Comparison of ENCODE assay signal across 8 mouse cellular contexts in the genomic region with DNA sequence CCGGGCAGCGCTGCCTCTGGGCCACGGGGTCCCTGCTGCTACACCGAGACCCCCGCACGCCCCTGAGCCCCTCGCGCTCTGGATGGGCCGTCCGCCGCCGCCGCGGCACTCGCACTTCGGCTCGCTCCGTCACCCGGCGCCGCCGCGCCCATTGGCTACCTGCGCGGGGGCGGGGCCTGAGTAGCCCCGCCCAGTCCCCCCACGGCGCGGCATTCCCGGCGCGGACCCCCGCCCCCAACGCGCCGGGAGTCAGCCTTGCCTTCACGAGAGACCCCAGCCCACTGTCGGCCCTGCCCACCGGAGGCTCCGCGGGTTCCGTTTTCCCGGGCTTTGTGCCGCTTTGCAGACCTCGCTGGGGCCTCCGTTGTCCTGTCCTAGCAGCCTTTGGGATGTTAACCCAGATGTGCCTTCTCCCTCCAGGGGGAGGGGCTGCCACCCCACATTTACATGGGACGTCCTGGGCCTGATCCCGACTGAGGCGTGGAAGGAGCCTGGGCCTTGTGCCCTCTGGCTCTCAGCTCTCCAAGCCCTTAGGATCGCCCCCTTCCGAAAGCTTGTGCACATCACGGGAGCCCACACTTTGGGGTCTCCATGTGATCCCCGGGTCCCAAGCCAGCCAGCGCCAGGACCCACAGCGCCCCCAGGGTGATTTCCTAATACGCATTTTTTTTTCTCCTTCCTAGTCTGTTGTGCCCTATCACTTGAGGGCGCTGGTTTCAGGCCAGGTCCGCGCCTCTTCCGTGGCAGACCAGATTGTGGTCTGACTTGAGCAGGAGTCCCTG. TPM values are rescaled to one million over a fixed set of nuclear protein-coding genes. Genes with fewer than 3 reads are reported as not detected.
DNase-seq lines count a peak whose midpoint lies in the region; ATAC-seq and TF ChIP-seq lines count a peak whose summit lies in the region.

A gene (minus strand): TSS at position 126 of the 782 bp plus-strand sequence.

- DNase-seq in B cell, adult 2 months, result peak; percentile 64 to 72
- peak; percentile 74 to 84 for DNase-seq in adrenal gland, postnatal 36 days
- peak; percentile 91 for DNase-seq in heart, embryonic 10.5 days (ENCODE audit: low spot score)
- peak; percentile 85 for DNase-seq in kidney, adult 9 months
- peak; percentile 82 for DNase-seq in limb, embryonic 14.5 days (ENCODE audit: low spot score)
- DNase-seq in splenic B cell, adult 2 months (ENCODE audit: low read depth, low spot score), result peak; percentile 68

- under 1% methylated on average over 61 of the region's 61 CpGs for WGBS in heart, embryonic 10.5 days
- WGBS in limb, embryonic 14.5 days, result 3% methylated on average over 35 of the region's 61 CpGs
- under 1% methylated on average over 34 of the region's 61 CpGs for WGBS in midbrain, embryonic 15.5 days

- peak within 1 kb of the TSS; percentile 94 for H3K27ac ChIP-seq in heart, embryonic 10.5 days
- peak within 1 kb of the TSS; percentile 84 for H3K27ac ChIP-seq in limb, embryonic 14.5 days (replicated peaks; ENCODE audit: low read depth, low read length)
- peak within 1 kb of the TSS; percentile 77 for H3K27ac ChIP-seq in midbrain, embryonic 15.5 days

- no peaks in the 10 kb centered on the region for H3K36me3 ChIP-seq in heart, embryonic 10.5 days
- H3K36me3 ChIP-seq in limb, embryonic 14.5 days (ENCODE audit: control insufficient read depth, insufficient read depth, low read length), result no peaks in the 10 kb centered on the region
- H3K36me3 ChIP-seq in midbrain, embryonic 15.5 days (replicated peaks), result no peaks in the 10 kb centered on the region
- H3K36me3 ChIP-seq in splenic B cell, adult 2 months (ENCODE audit: control insufficient read depth, insufficient read depth, low read length, poor library complexity, severe bottlenecking), result no peaks in the 10 kb centered on the region

- H3K9ac ChIP-seq in limb, embryonic 14.5 days (ENCODE audit: low read depth, low read length, severe bottlenecking), result peak within 1 kb of the TSS; percentile 81
- peak within 1 kb of the TSS; percentile 80 for H3K9ac ChIP-seq in midbrain, embryonic 15.5 days

- peaks cover 33% of the 10 kb centered on the region for H3K4me1 ChIP-seq in heart, embryonic 10.5 days
- peaks cover 17% of the 10 kb centered on the region for H3K4me1 ChIP-seq in limb, embryonic 14.5 days (ENCODE audit: control insufficient read depth, insufficient read depth, low read length)
- peaks cover 24% of the 10 kb centered on the region for H3K4me1 ChIP-seq in midbrain, embryonic 15.5 days

- no peaks in the 10 kb centered on the region for H3K27me3 ChIP-seq in heart, embryonic 10.5 days (ENCODE audit: insufficient read depth, poor library complexity, severe bottlenecking)
- H3K27me3 ChIP-seq in limb, embryonic 14.5 days (ENCODE audit: control insufficient read depth, insufficient read depth, low read length), result no peaks in the 10 kb centered on the region
- no peaks in the 10 kb centered on the region for H3K27me3 ChIP-seq in midbrain, embryonic 15.5 days (replicated peaks)
- no peaks in the 10 kb centered on the region; the same call in 1 of the 2 replicates for H3K27me3 ChIP-seq in splenic B cell, adult 2 months (ENCODE audit: control insufficient read depth, insufficient read depth, low read length, poor library complexity, severe bottlenecking)

- ATAC-seq in erythroblast, adult 5-6 weeks (replicated peaks; ENCODE audit: low FRiP score, poor library complexity, severe bottlenecking), result peak; percentile 34; the same call in 1 of the 2 replicates
- peak; percentile 90 for ATAC-seq in limb, embryonic 14.5 days (ENCODE audit: low FRiP score, low read depth)
- peak; percentile 92 for ATAC-seq in midbrain, embryonic 15.5 days (replicated peaks)

- peak within 1 kb of the TSS; percentile 86 for H3K4me2 ChIP-seq in limb, embryonic 14.5 days (replicated peaks; ENCODE audit: low read depth, low read length, severe bottlenecking)
- H3K4me2 ChIP-seq in midbrain, embryonic 15.5 days, result peak within 1 kb of the TSS; percentile 84

- H3K4me3 ChIP-seq in heart, embryonic 10.5 days, result peak within 1 kb of the TSS; percentile 91
- H3K4me3 ChIP-seq in limb, embryonic 14.5 days (replicated peaks; ENCODE audit: low read length), result peak within 1 kb of the TSS; percentile 90
- H3K4me3 ChIP-seq in midbrain, embryonic 15.5 days, result peak within 1 kb of the TSS; percentile 68

- no peaks in the 10 kb centered on the region for H3K9me3 ChIP-seq in heart, embryonic 10.5 days
- no peaks in the 10 kb centered on the region for H3K9me3 ChIP-seq in limb, embryonic 14.5 days (ENCODE audit: control insufficient read depth, low read length)
- no peaks in the 10 kb centered on the region for H3K9me3 ChIP-seq in midbrain, embryonic 15.5 days

- TF ChIP-seq POLR2A in limb, embryonic 14.5 days (IDR thresholded peaks at IDR 0.05; ENCODE audit: borderline replicate concordance, extremely low read depth, insufficient read depth, insufficient read length), result peak; percentile 50; the same call in 1 of the 2 replicates

RNA-seq across cellular contexts. Expression of the gene that starts here (rescaled TPM):
- total RNA-seq in adrenal gland, postnatal 36 days (2021), result 10 to 100 TPM; 13.6 to 18.1 TPM
- total RNA-seq in erythroblast, adult 5-6 weeks (2015; ENCODE audit: low replicate concordance), result 40.0 and 40.1 TPM in 2 replicates
- 67.2 and 89.1 TPM in 2 replicates for total RNA-seq in erythroblast, adult 5-6 weeks (2017; ENCODE audit: low replicate concordance)
- polyA plus RNA-seq in heart, embryonic 10.5 days (2016; fragmentation: Nextera tagmentation; extraction: Ambion mirVana), result 31.1 and 39.9 TPM in 2 replicates
- 25.1 and 28.4 TPM in 2 replicates for polyA plus RNA-seq in limb, embryonic 14.5 days (2012; rRNA removed)
- 33.8 and 41.7 TPM in 2 replicates for polyA plus RNA-seq in limb, embryonic 14.5 days (2014; fragmentation: Nextera tagmentation; extraction: Ambion mirVana)
- 23.8 and 24.1 TPM in 2 replicates for polyA plus RNA-seq in midbrain, embryonic 15.5 days (2015; fragmentation: Nextera tagmentation; extraction: Ambion mirVana)

Comparison
In these comparisons a context has a peak if more than half of its experiments do, and no peak if none do; other contexts are left out.
1. Peak in every context shown above with its lines: DNase-seq, ATAC-seq, H3K4me3 ChIP-seq and H3K27ac ChIP-seq.
2. ATAC-seq: peak in every context shown above with its lines; median percentile 92 in midbrain, embryonic 15.5 days; 90 in limb, embryonic 14.5 days; 34 in erythroblast, adult 5-6 weeks.